Mouse (Mus musculus) lung, postnatal 36 days (tissue): ENCODE results near the gene Gm45713.

Experiments
- DNase-seq: peaks from one replicate; pipeline ENCODE4 v3.0.0; 2022; ENCODE audit warnings: mixed read lengths

Gene Gm45713

DNA sequence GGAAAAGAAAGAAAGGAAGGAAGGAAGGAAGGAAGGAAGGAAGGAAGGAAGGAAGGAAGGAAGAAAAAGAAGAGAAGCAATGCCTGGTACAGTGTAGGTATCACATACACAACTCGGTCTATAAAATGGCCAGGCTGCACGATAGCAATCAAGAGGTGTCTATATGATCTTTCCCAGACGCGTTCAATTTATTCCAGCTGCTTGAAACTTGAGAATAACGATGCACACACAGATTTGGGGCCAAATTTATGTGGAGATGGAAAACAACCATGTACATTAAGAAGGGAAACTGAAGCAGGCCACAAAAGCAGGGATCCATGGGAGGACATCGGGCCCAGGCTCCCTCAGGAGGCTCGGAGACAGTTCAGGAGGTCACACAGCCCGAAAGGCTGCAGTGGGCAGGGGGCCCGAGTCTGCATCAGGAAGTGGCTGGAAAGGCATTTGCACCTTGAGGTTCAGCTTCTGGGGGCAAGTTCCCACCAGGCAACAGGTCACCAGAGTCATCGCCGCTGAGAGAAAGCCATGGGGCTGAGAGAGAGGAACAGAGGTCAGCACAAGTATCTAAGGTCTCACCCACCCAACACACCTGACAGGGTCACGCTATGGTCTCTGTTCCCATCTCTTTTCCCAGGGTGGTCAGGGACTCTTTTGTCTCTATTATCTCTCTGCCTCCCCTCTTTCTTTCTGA is 43.1 kb downstream of the Gm45713 start:
- DNase-seq = no peak

DNA sequence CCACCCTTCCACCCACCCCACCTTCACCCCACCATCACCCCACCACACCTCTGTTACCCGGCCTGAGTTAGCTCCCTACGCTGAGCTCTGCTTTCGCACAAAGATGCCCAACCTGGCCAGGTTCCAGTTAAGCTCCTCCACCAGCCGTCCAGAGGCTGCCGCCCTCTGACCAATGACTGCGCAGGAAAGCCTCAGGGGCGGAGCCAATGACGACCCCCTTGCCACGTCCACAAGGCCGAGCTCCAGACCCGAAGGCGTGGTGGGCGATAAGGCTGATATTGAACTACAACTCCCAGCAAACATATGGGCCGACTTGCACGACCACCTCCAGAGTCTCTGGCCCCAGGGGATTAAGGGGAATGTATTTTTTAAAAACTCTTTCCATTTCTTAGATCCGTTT is 44.0 kb downstream of the Gm45713 start, which contains the start of gene Rcn3:
Rcn3 (minus strand) TSS at position 174 of the 400 bp plus-strand sequence.
- DNase-seq = peak; percentile 76

DNA sequence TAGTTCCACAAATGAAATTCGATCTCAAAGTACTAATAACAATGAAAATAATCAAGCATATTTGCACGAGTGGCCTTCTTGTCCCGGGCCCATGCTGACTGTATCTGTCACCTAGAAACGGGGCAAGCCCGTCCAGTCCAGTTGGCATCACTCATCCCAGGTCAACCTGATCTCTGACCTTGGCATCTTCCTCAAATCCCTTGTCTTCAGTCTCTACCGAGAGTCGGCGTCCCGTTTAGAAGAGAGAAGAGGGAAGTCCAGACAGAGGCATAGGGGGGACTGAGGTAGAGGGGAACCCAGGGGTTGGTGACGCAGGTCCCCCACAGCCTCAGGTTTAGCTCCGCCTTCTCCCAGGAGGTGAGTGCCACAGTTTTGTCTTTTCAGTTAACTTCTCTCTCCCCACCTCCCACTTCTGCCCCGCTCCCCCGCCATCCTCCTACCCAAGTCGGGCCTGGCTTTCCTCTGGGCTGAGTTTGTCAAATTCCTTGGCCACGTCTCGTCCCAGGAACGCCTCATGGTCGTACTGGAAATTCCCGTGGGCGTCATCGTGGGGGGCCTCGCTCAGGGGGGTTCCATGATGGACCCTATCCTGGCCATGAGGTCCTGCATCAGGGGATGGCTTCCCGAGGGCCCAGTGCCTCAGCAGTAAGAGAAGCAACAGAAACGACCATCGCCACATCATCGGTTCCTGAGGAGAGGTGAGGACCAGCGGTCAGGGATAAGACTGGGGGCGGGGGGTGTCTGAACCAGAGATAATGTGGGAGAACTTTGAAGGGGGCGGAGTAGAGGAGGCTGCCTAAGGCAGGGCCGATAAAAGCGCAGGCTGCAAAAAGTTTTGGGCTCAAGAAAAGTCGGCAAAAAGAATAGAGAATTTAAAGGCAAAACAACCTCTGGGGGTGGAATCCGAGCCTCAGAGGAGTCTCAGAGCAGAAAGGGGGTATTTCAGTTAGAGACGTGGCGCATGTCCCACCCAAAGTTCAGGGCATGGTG is 44.7 kb downstream of the Gm45713 start:
- no peak for DNase-seq

DNA sequence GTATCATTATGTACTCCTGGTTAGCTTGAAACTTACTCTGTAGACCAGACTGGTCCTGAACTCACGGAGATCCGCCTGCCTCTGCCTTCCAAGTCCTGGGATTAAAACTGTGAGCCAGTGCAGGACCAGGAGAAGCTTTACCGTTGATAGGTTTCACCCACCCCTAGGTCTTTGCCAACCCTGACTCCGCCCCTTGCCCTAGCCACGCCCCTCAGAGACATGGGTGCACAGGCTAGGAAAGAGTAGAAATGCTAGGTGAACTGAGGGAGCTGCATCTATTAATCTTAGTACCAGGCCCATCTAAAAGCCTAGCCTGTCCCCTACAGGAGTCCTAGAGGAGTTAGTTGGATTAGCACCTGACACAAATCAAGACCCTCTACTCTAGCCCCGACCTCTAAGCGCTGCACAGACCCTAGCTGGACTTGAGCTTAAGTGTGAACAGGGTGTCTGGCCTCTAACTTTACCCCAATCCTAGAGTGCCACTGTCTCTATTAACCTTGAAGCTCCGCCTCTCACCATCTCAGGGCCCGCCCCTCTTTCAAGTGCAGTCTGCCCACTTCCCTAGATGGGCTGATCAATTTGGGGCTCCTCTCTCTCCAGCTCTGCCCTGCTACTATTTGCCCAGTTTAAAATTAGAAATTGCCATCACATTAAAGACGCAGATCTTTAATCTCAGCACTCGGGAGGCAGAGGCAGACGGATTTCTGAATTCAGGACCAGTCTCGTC is 45.6 kb downstream of the Gm45713 start:
- no peak for DNase-seq

DNA sequence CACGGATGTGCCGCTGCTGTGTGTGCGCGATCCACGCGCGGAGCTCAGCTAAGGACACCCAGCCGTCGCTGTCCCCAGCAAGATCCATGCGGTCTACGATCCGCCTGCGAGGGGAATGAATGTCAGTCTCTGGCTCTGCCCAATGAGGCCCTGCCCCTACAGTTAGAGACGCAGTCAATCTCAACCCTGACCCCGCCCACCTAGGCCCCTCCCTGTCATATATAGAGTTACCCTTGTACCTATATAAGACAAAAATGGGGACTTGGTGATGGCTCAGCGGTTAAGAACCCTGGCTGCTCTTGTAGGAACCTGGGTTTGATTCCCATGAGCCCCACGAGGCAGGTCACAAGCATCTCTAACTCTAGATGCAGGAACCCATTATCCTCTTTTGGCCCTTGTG is 47.4 kb downstream of the Gm45713 start:
- no peak for DNase-seq

DNA sequence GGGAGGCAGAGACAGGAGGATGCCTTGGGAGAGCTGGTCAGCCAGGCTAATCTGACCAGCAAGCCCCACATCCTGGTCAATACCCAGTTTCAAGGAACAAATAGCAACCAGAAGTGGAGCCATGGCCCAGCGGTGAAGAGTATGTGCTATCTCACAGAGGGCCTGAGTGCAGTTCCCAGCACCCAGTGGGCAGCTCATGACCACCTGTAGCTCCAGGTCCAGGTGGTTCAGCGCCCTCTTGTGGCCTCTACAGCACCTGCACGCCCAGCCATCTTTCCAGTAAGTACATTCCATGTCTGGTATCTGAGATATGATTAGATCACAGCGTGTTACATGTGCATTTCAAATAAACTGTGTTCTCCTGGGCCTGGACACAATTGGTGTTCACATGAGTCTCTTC is 49.9 kb downstream of the Gm45713 start:
- no peak for DNase-seq

DNA sequence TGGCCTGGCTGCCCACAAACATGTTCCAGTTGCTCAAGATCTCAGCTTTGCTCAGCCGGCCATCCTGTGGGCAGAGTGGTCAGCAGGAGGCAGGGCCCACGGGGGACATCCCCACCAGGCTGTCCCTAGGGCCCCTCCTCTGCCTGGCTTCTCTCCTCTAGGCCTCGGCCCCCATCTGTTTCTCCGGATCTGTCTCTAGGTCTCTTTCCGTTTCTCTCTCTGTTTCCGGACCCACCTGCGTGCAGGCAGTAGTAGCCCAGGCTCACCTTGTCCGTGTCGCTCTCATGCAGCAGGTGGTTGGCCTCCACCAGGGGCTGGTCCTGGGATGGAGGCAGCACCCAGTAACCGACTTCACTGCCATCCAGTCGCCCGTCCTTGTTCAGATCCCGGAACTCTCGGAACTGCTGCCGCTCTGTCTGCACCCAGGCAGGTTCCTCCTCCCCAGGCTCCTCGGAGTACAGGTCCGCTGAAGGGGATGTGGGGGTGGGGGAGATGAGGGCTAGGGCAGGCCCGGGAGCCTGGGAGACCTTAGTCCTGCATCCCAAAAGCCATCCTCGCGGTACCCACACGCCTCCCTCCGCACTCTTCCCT is 52.6 kb downstream of the Gm45713 start:
- DNase-seq = no peak

DNA sequence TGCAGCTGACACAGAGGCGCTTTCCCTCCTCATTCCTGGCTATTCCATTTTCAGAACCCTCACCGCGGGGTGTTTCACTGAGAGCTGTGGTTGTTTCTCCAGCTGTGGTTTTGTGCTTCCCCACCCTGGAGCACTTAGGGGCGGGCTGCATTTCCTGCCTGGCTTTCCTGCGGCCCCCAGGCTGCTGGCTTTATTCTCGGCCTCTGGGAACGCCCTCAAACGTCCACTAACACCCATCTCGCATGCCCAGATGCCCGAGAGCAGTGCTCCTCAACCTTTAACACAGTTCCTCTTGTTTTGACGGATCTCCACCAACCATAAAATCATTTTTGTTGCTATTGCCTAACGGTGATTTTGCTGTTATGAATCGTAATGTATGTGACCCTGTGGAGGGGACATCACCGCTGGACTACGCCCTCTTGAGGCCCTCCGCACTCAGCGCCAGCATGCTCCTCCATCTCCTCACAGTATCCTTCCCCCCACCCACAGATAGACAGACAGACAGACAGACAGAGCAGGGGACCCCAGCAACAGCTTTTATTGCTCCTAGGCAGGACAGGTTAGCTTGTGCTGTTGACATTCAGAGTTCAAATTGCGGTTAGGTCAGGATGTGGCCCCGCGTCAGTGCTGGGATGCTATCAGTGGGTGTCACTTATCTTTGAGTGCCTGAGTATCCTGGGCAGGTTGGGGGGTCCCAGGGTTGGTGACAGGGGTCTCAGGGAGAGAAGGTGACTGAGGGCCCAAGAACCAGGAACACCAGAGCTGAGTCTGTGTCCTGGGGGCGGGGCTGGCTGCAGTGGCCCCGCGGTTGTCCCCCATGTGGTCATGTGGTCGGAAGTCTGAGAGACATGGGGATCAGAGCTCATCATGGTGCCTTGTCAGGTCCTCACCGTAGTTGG is 53.4 kb downstream of the Gm45713 start:
- peak; percentile 76 for DNase-seq

DNA sequence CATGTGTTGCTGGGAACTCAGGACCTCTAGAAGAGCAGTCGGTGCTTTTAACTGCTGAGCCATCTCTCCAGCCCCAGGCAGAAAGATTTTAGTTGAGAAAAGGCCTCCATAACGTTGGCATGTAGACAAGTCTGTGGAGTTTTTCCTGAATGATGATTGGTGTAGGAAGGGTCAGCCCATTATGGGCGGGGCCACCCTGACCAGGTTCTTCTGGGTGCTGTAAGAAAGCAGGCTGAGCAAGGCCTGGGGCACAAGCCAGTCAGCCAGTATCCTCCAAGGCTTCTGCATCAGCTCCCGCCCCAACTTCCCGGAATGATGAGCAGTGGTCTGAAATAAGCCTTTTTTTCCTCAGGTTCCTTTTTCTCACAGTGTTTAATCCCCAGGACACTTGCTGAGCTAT is 55.0 kb downstream of the Gm45713 start:
- no peak for DNase-seq

DNA sequence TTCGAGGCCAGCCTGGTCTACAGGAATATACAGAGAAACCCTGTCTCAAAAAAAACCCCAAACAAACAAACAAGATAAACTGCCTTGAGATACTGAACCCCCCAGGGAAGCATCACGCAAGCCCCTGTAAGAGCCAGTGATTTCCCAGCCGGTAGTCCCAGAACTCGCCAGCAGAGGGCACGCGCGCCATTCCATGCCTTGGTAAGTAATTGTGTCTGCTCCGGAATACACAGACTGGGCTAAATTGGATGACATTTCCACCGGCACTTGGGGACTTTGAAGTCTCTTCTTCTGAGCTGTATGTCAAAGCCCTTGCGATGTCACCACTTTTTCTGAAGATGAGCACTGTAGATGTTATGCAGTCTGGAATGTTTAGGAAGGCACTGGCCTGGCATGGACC is 56.2 kb downstream of the Gm45713 start:
- peak; percentile 97 for DNase-seq

DNA sequence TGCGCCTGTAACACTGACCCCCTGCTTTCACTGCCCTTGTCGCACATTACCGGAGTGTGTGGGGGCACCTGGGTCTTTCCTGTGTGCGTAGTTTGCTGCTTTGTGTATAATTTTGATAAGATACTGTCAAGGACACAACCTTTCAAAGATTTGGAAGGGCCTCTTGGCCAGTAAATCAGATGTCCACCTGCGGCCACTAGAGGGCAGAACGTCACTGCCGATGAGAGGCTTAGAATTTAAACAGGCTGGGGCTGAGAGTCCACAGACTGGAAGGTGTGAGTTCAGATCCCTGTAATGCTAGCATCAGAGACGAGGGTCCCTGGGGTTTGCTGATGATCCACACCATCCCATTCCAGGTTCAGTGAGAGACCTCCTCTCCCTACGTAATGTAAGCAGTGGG is 57.5 kb downstream of the Gm45713 start:
- DNase-seq = peak; percentile 88

DNA sequence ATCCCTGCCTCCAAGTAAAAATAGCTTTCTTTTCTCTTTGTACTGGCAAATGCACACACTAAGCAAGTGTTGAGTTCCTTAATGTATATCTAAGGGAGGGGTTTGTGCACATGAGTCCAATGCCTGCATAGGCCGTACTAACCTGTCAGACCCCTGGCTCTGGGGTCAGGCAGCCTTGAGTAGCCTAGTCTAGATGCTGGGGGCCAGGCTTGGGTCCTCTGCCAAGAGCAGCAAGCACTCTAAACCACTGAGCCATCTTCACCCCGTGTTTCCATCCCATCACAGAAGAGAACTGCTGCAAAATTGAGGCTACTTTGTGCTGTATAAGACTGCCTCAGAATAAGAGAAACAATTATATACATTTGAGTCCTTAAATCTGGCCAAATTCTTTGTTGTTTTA is 58.2 kb downstream of the Gm45713 start:
- DNase-seq = no peak

DNA sequence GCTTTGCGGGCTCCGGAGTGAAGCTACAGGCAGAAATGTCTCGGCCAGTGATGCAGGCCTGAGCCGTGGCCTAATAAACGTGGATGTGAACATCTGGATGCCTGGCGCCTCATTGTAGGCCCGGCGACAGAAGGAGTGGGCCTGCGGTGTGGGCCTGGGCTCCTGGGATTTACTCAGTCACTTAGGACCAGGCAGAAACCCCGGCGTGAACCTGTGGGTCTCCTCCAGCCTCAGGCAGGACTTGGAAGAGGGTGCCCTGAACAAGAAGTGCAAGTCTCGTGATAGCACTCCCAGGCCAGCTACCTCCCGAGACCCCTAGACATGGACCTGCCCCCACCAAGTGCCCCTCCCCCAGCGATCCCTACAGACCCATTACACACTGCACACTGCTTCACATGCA is 58.7 kb downstream of the Gm45713 start:
- no peak for DNase-seq

DNA sequence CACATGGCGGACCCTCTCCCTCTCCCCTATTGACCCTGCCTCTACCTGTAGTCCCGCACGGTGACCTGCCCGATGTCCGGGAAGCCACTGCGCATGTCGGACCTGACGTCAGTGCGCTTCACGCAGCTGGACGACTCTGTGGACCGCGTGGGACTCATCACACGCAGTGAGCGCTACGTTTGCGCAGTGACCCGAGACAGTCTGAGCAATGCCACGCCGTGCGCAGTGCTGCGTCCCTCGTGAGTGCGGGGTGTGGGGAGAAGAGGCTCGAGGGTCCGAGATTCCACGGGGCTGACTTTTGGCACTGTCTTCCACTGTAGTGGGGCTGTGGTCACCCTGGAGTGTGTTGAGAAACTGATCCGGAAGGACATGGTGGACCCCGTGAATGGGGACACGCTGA is 59.5 kb downstream of the Gm45713 start:
- DNase-seq = no peak
